Mouse (Mus musculus): Measurements from ENCODE around the gene Olfr418.
"Not testable (repeated sequence)": the region's sequence is repeated elsewhere in the genome, so short reads cannot be mapped to it uniquely, and the experiment has no call there.

The Olfr418 gene

DNA sequence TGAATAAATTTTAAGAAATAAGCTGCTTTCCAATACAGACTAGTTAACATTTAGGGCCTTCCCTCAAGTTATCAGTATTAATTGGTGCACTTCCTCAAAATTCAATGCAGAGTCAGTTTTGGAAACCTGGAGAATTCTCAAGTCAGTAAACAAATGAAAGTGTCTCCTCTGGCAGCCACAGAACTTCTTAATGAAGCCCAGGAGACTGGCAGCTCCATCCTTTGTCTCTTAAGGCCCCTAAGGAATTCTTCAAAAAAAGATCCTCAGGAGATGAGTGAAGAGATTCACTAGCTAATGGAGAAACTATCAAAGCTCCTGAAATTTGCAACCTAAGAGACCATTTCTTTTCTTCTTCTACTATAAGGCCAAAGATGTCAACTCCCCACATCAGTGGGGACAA lies at the start of gene Olfr418:
Gene Olfr418 (plus strand): TSS at position 301 of the 400 bp plus-strand sequence.
- no peak for DNase-seq

DNA sequence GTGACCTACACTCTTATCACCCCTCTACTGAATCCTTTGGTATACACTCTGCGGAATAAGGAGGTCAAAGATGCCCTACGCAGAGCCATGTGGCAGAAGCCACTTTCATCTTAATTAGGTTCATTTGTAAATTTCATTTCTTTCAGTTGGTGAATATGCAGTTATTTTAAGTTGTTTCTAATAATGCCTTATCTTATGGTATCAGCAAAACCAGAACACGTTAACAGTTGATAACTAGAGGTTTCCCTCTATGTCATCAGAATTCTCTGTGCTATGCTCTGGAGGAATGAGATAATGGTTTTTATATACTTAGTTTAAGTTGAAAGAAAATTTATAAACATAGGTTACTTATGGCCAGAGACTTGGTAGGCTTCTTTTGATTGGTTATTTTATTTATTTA lies 49.3 kb upstream of the Olfr418 start:
- DNase-seq = no peak

DNA sequence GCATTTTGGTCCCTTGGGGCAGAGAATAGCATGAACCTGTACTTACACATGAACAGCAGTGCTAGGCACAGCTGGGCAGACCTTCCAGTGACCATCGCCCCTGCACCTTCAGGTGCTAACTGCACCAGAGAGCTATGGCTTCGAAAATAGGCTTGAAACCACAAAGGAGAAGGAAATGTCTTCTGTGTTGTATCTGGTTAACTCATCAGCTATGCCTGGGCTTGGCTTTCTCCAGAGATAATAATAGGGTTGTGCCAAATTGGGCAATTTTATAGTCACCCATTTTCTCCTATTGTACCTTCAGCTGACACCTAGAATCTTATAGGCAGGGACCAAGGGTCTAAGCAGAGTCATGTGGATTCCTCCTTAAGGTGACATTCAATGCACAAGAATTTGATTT lies 38.7 kb upstream of the Olfr418 start, which contains the start of gene Fcer1a:
Gene Fcer1a (minus strand): TSS at position 134 of the 400 bp plus-strand sequence.
- DNase-seq = no peak

DNA sequence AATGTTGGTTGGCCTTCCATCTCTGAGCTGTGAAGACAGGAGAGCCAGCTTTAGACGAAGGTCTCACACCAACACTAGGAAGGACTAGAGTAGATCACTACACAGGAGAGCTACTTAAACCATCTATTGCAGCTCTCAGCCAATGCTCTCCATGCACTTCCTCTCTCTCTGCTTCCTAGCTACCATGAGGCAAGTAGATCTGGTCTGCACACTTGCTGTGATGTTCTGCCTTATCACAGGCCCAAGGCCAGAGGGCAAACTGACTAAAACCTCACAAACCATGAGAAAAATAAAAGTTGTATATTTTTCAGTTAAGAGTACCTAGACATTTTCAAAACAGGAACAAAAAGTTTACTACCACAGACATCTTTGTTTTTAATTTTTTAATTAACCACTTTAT lies 28.8 kb upstream of the Olfr418 start:
- DNase-seq = not testable (repeated sequence)

- DNase-seq = no peak
These were observed 15.9 kb upstream of the Olfr418 start for GRCm38 (mm10) chr1:173249888-173250287.

DNA sequence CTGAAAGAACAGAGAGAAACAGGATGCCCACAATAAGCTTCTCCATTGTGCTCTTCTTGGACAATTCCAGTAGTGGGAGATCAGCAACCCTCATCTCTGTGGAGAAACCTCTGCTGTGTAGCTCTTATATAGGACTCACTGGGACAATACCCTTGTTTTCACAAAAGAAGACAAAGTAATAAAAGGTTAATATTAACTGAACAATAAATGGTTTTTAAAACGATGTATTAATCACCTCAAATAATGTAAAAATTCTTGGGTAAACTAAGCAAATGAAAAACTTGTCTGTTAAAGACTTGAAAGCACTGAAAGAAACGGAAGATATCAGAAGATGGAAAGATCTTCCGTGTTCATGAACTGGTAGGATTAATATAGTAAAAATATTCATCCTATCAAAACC lies 11.9 kb downstream of the Olfr418 start, which contains the start of gene Mptx2:
Gene Mptx2 (minus strand): TSS at position 101 of the 400 bp plus-strand sequence.
- no peak for DNase-seq

- not testable (repeated sequence) for DNase-seq
These were observed 37.0 kb downstream of the Olfr418 start for GRCm38 (mm10) chr1:173302795-173303194.

DNA sequence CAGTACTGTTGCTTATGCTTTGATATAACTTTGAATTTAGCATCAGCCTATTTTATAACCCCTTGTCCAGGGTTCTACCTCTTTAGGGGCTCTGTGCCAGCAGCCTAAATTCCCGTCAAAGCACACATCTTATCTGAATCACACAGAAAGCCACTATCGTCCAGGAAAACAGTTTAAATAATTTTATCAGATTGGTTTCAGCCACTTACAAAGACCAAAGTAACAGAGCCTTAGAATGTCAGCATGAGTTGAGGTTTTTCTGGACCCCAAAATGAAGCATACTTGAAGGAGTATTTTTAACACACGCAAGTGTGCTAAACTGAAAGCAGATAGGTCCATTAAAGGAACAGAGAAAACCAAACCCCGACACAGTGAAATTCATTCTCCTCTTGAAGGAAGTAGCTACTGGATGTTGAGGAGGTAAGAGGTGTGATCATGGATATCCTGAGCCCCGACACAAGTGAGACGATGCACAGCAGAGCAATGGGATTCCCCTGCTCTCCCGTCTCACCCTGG lies 47.8 kb downstream of the Olfr418 start:
- not testable (repeated sequence) for DNase-seq

DNA sequence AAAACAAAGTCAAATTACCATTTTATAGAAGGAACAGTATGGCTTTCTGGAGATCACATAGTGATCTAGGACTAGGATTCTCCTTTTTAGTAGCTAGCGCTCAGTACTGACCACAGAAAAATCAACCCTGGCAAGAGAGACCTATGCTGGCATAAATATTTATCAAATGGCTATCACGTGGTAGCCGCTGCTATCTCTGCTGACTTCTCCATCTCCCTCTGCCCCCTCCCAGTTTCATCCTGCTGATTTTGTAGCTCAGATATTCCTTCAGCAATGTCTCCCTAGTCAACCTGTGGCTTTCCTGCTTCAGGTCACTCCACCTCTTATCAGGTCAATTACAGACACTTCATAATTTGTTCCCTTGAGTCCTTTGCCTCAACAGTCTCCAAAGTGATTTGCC lies 49.9 kb downstream of the Olfr418 start:
- DNase-seq = no peak

- no peak for DNase-seq
These were observed 52.2 kb downstream of the Olfr418 start for GRCm38 (mm10) chr1:173317925-173318477.

DNA sequence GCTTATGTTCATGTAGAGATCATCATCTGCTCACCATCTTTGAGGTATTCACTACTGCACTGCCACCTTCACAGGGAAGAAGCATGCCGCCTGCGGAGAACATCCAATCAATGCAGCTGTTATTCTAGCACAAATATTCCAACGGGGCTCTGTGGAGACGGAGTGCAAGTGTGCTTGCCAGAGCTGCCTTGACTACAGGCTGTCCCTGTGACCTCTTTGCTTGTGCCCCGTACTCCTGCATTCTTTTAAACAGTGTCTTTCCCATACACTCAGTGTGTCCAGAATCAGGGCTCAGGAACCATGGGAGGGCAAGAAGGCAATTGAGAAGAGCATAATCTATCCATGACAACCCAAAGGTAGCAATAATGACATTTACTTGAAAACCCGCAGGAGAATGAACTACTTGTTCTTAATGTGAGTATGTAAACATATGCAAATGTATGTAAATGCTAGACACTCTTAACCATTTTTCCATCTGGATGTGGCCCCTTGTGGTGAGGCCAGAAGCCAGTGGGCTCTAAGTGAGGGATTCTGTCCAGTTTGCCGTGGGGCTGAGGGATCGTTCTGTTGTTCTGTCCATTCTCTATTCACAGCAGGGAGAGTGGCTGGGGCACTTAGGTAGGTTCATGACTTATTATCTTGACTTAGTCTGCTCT lies 55.9 kb downstream of the Olfr418 start:
- no peak for DNase-seq

GRCm38 (mm10) chr1:173322249-173322627 lies 56.4 kb downstream of the Olfr418 start:
- DNase-seq = no peak

Measured in lung, postnatal 36 days (tissue).